Mouse (Mus musculus) adrenal gland, adult 8-10 months (tissue): Measurements from ENCODE around the gene Syn3. TPM values are rescaled to one million over a fixed set of nuclear protein-coding genes. Genes with fewer than 3 reads are reported as not detected.

Experiments used
- DNase-seq: peaks from one replicate; pipeline ENCODE4 v3.0.0; 2022
- total RNA-seq, 4 experiments: library from RNA; stranded (reverse); gene quantifications; 2 replicates each; pipeline ENCODE4 v1.2.4; 2022

Gene Syn3
- total RNA-seq, 4 experiments from 2014 or later = 3.7 to 5.7 (median 4.2) TPM

DNA sequence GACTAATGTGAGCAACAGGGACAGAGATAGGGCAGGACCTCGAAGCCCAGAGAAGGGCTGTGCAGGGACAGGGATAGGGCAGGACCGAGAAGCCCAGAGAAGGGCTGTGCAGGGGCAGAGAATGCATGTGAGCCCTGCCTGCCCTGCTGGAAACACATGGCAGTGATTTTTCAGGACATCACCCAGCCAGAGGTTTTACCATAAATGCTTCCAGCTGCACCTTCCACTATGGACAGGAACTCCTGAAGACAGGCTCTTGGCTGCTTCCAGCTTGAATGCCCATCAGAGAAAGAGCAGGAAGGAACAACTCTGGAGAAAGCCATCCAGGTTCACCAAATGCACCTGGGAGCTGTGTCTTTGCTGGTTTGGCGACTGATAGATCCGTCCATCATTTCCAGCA is 131.3 kb downstream of the Syn3 start:
- DNase-seq = no peak

GRCm38 (mm10) chr10:86365632-86366092 is 133.0 kb downstream of the Syn3 start:
- peak; percentile 39 for DNase-seq

- no peak for DNase-seq
Measured at GRCm38 (mm10) chr10:86363669-86364309, 134.9 kb downstream of the Syn3 start.

DNA sequence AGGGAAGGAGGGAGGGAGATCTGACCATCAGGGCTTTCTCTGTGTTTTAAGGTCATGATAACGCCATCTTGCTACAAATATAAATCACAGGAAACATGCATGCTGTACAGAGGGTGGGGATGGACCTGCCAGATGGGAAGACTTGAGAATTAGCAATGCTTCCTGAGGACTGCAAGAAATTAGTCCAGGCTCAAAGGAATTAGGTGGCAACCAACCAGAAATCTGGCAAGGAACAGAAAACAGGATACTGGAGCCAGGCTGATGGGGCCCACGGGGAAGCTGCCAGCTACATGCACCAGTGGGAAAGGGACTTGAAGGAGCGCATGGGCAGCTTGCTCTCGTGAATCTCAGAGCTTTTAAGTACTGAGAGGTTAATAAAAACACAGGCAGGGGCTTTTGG is 139.0 kb downstream of the Syn3 start:
- no peak for DNase-seq

- DNase-seq = no peak
Measured at GRCm38 (mm10) chr10:86359208-86359607, 139.5 kb downstream of the Syn3 start.

- no peak for DNase-seq
Measured at GRCm38 (mm10) chr10:86358307-86358975, 140.3 kb downstream of the Syn3 start.

- no peak for DNase-seq
Measured at GRCm38 (mm10) chr10:86356819-86357563, 141.7 kb downstream of the Syn3 start.

DNA sequence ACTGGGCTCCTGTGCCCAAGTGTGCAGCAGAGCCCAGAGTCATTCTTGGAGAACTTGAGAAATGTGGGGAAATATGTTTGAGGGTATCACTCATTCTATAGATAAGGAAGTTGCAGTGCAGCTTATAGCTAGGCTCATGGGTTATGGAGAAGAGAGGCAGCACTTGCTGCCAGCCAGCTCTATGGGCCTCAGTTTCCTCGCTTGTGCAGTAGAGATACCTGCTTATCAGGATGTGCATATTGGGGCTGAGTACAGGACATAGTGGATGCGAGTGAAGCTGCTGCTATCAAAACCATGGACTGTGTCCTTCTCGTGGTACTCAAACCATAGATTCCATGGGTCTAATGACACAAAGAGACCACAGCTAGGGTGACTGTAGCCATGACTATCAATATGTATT is 146.2 kb downstream of the Syn3 start:
- DNase-seq = no peak

DNA sequence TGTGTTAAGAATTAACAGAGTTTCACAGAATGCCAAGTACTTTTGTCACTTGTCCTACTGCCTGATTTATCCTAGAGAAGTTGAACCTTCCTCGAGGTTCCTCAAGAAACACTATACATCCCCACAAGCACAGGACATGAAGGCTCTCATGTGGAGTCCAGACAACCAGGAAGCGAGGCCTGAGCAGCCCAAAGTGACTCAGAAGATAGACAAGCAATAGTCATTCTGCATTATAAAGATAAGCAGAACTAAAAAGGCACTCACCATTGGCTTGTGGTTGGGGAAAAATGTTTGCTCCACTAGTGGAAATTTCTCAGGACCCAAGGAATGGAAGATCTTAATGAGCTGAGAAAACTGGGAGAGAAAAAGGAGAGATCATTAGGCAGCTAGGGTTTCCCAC is 147.4 kb downstream of the Syn3 start:
- DNase-seq = no peak

GRCm38 (mm10) chr10:86346235-86346840 is 152.4 kb downstream of the Syn3 start:
- DNase-seq = no peak

GRCm38 (mm10) chr10:86345645-86346044 is 153.1 kb downstream of the Syn3 start:
- no peak for DNase-seq

DNA sequence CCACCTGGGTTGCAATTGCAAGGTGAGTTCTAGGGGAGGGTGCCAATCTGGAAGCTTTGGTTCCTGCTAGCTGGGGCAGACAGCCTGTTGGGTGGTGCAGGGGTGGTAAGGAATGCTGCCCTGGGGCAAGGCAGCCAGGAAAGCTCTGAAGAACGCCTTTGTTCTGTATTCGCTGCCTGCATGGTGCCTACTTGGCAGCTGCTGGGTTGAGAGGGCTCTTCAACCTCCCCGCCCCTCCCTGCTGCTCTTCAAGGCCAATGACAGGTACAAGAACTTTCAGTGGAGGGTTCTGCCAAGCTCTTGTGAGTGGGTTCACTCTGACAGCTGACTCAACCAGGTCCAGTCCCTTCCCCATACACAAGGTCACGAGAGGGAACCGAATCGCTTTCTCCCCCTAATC is 154.0 kb downstream of the Syn3 start:
- peak; percentile 64 for DNase-seq

DNA sequence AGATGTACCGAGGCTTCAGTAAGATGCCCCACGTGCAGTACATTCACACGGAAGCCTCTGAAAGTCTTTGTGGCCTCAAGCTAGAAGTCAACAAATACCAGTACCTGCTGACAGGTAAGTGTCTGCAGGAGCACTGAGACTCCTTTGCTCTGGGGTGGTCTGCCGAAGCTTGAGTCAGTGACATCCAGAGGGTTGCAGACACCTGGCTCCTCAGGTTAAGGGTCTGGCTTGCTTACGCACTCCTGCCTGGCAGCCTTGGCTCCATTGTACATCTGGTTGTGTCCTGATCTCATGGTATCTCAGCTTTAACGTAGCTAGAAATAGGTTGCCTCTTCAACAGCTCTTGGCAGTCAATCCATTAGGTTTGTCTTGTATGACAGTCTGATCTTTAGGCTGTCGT is 154.8 kb downstream of the Syn3 start:
- DNase-seq = no peak

DNA sequence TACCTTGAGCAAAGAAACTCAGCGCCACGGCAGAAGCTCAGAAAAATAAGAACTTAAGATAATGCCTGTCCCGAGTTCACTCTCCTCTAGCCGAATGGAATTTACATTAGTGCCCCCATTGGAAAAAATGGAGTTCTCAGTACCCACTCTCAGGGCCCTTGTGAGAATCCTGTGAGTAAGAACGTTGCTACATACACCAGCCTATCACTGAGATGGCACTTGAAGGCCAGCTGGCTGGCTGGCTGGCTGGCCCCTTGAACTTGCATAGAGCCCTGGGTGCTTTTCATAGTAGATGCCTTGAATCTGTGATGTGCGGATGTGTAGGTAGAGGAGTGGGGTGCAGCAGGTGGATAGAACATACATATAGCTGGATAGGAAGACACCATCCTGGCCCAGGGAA is 155.3 kb downstream of the Syn3 start:
- DNase-seq = no peak

GRCm38 (mm10) chr10:86342713-86343112 is 156.0 kb downstream of the Syn3 start:
- no peak for DNase-seq

GRCm38 (mm10) chr10:86342151-86342550 is 156.5 kb downstream of the Syn3 start:
- DNase-seq = no peak

- DNase-seq = peak; percentile 73
Measured at GRCm38 (mm10) chr10:86341589-86341988, 157.1 kb downstream of the Syn3 start.

GRCm38 (mm10) chr10:86340991-86341527 is 157.6 kb downstream of the Syn3 start:
- DNase-seq = no peak

DNA sequence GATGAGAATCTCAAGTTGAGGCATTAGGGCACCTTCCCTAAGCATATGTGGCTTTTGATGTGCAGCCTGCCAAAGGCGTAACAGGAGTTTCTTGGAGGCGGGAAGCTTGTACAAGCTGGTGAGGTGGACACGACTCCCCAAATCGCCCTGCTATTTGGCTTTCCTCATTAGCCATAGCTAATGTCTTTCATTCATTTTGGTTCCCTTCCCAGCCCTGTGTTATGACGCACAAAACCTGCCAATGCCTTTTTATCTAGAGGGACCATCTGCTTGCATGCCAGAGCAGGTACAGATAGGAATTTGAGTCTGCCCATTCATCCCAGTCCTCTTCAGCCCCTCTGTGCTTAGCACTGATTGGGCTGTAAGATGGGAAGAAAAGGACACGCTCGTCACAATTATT is 158.3 kb downstream of the Syn3 start:
- DNase-seq = no peak

DNA sequence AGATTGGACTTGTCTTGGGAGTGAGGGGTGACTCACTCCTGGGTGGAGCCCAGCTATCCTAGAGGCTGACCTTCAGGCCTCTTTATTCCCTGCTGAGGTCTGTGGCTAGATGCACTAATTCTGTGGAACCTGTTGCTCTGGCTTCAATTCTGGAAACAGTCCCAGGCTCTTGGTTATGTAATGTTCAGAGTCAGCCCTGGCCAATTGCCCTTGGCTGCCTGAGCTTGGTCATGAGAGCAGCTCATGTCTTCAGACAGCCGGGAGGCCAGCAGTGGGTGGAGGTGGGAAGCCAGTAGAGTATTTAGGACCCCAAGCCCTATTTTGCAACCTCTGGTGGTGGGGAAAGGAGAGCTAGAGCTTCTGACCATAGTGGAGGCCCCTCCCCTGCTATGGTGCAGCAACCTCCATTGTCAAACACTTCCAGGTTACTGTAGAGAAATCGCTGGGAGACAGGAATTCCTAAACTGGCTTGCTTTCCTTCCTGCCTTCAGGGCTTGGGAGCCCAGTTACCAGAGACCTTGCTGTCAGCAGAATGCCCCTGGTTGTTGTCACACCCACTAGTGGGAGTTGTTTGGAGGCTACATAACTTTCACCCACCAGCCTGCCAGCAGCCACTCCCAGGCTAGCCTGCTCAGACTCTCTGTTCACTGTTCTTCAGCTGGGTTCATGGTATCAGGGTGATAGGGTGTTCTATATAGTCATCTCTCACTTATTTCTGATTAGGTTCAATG is 158.9 kb downstream of the Syn3 start:
- DNase-seq = peak; percentile 96

- no peak for DNase-seq
Measured at GRCm38 (mm10) chr10:86339121-86339520, 159.6 kb downstream of the Syn3 start.

- DNase-seq = no peak
Measured at GRCm38 (mm10) chr10:86338121-86338715, 160.5 kb downstream of the Syn3 start.
